Mouse (Mus musculus) testis, adult 2 months (tissue): ENCODE measurements around the gene Camta1. TPM values are rescaled to one million over a fixed set of nuclear protein-coding genes. Genes with fewer than 3 reads are reported as not detected.

ENCODE experiments used
- H3K27ac ChIP-seq: fragments of 200-500 bp; 2 replicates; pipeline ENCODE4 v1.5.1; 2012; ENCODE audit warnings: low read depth, low read length; ENCODE audit not compliant: control insufficient read depth, insufficient read depth
- H3K27me3 ChIP-seq: fragments of 200-500 bp; 2 replicates; pipeline ENCODE4 v1.6.1; 2012; ENCODE audit warnings: mild to moderate bottlenecking, low read length, moderate library complexity; ENCODE audit not compliant: control insufficient read depth, insufficient read depth
- H3K36me3 ChIP-seq: fragments of 200-500 bp; 2 replicates; pipeline ENCODE4 v1.6.1; 2012; ENCODE audit warnings: mild to moderate bottlenecking, low read length; ENCODE audit not compliant: control insufficient read depth, insufficient read depth
- H3K4me1 ChIP-seq: fragments of 200-500 bp; 2 replicates; pipeline ENCODE4 v1.6.1; 2012; ENCODE audit warnings: low read length; ENCODE audit not compliant: control insufficient read depth, insufficient read depth
- H3K4me3 ChIP-seq: fragments of 200-500 bp; 2 replicates; pipeline ENCODE4 v1.5.1; 2012; ENCODE audit warnings: low read depth, mild to moderate bottlenecking, low read length, moderate library complexity, mixed read lengths; ENCODE audit not compliant: control insufficient read depth
- CTCF ChIP-seq: fragments of 200-500 bp; IDR thresholded peaks from 2 replicates; pipeline ENCODE4 v1.5.1; 2012; ENCODE audit warnings: low read depth, mild to moderate bottlenecking, inconsistent platforms, low read length, moderate library complexity; ENCODE audit not compliant: control insufficient read depth, insufficient read depth, insufficient replicate concordance
- POLR2A ChIP-seq: fragments of 200-500 bp; IDR thresholded peaks from 2 replicates; pipeline ENCODE4 v1.6.1; 2012; ENCODE audit warnings: low read depth, mild to moderate bottlenecking, inconsistent platforms, low read length, moderate library complexity; ENCODE audit not compliant: control insufficient read depth
- polyA plus RNA-seq: library from polyadenylated mRNA; depleted of rRNA; stranded (reverse); fragments of >200 nt; gene quantifications from 2 replicates; pipeline ENCODE4 v1.2.3, GENCODE M21; 2012

Gene Camta1
- polyA plus RNA-seq, 1 experiment, result 15.4 TPM

GRCm38 (mm10) chr4:151127636-151128548 is 733.8 kb downstream of the Camta1 start:
- Histone ChIP-seq H3K27me3 (no peaks in the 10 kb centered on the region), H3K27ac (no peak overlapping the region), H3K36me3 (no peaks in the 10 kb centered on the region), H3K4me3 (no peak overlapping the region), H3K4me1 (peaks cover 10% of the 10 kb centered on the region)
- TF ChIP-seq POLR2A, result no peak
- TF ChIP-seq CTCF, result no peak

- no peak overlapping the region for H3K4me3 ChIP-seq
- no peaks in the 10 kb centered on the region for H3K36me3 ChIP-seq
- H3K27ac ChIP-seq, result no peak overlapping the region
- no peaks in the 10 kb centered on the region for H3K27me3 ChIP-seq
- H3K4me1 ChIP-seq, result no peaks in the 10 kb centered on the region
- no peak for TF ChIP-seq POLR2A
- no peak for TF ChIP-seq CTCF
Observed at GRCm38 (mm10) chr4:151118883-151119282, 742.8 kb downstream of the Camta1 start.

GRCm38 (mm10) chr4:151114574-151114973 is 747.1 kb downstream of the Camta1 start:
- H3K36me3 ChIP-seq, result no peaks in the 10 kb centered on the region
- H3K4me1 ChIP-seq, result no peaks in the 10 kb centered on the region
- no peak overlapping the region for H3K27ac ChIP-seq
- no peak for TF ChIP-seq POLR2A
- TF ChIP-seq CTCF, result no peak
- H3K4me3 ChIP-seq, result no peak overlapping the region
- no peaks in the 10 kb centered on the region for H3K27me3 ChIP-seq

DNA sequence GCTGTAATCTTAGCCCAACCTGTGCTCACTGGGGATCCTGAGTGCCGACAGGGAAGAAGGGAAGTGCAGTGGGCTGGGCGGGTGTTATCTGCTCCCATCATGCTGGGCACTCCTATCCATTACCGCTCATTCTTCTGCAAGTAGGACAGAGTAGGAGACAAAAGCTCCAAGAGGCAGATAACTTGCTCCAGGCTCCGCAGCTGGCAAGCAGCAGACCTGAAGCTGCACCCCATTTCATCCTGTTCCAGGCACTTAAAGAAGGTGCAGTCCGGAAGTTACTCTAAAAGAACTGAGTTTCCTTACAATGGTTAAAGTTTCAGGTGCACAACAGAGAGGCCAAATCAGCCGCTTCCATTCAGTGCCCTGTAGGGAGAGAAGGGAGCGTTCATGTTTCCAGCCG is 750.5 kb downstream of the Camta1 start:
- no peaks in the 10 kb centered on the region for H3K36me3 ChIP-seq
- H3K27ac ChIP-seq, result no peak overlapping the region
- H3K4me3 ChIP-seq, result no peak overlapping the region
- peaks cover 10% of the 10 kb centered on the region for H3K4me1 ChIP-seq
- no peak for TF ChIP-seq POLR2A
- TF ChIP-seq CTCF, result no peak
- H3K27me3 ChIP-seq, result no peaks in the 10 kb centered on the region

GRCm38 (mm10) chr4:151108834-151109241 is 752.8 kb downstream of the Camta1 start:
- H3K36me3 ChIP-seq, result no peaks in the 10 kb centered on the region
- H3K4me3 ChIP-seq, result peak overlapping the region; percentile 80
- peaks cover 10% of the 10 kb centered on the region for H3K4me1 ChIP-seq
- TF ChIP-seq CTCF (no peak), POLR2A (no peak)
- no peaks in the 10 kb centered on the region for H3K27me3 ChIP-seq
- H3K27ac ChIP-seq, result no peak overlapping the region

DNA sequence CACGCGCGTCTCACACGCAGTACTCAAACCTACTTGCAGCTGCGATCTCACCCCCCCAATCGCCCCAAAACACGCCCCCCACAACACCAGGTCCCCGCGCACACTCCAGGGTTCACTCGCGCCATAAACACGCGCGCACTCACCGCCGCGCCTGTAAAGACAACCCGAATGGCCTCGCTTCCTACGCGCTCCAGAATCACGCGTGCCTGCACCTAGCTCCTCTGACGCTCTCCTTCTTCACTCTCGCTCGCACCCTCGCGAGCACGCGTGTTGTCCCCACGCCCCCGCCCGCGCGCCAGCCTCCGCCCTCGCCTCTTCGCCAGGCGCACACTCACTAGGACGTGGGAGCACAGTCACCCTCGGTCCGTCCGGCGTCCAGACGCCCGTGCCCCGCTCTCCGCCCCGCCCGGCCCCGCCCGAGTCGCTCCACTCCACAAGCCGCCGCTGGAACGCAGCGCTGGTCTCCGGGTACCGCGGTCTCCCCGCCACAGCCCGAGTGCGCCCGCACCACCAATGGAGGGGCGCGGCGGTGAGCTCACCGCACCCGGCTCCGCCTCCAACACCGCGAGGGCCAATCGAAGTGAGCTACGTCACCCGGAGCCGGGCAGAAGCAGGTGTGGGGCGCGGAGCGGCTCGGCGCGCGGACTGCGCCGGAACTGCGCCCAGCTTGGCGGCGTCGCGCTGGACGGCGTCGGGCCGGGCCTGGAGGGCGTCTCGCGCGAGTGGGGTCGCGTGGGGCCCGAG is 753.5 kb downstream of the Camta1 start:
- Histone ChIP-seq H3K4me1 (peaks cover 10% of the 10 kb centered on the region), H3K27me3 (no peaks in the 10 kb centered on the region), H3K27ac (no peak overlapping the region), H3K36me3 (no peaks in the 10 kb centered on the region), H3K4me3 (peak overlapping the region; percentile 80)
- TF ChIP-seq POLR2A (no peak), CTCF (no peak)
